Mouse (Mus musculus): ENCODE results near the gene Gm17631.
"Not testable (repeated sequence)": the region's sequence is repeated elsewhere in the genome, so short reads cannot be mapped to it uniquely, and the experiment has no call there.

Gene Gm17631

DNA sequence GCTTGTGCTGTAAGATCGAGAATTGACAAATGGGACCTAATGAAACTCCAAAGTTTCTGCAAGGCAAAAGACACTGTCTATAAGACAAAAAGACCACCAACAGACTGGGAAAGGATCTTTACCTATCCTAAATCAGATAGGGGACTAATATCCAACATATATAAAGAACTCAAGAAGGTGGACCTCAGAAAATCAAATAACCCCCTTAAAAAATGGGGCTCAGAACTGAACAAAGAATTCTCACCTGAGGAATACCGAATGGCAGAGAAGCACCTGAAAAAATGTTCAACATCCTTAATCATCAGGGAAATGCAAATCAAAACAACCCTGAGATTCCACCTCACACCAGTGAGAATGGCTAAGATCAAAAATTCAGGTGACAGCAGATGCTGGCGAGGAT lies at the start of gene Gm17631:
TSS of gene Gm17631 (plus strand) at position 301 of the 400 bp plus-strand sequence.
- not testable (repeated sequence) for DNase-seq

- no peak for DNase-seq
Measured at GRCm38 (mm10) chr6:129817731-129818130, 44.7 kb upstream of the Gm17631 start.

DNA sequence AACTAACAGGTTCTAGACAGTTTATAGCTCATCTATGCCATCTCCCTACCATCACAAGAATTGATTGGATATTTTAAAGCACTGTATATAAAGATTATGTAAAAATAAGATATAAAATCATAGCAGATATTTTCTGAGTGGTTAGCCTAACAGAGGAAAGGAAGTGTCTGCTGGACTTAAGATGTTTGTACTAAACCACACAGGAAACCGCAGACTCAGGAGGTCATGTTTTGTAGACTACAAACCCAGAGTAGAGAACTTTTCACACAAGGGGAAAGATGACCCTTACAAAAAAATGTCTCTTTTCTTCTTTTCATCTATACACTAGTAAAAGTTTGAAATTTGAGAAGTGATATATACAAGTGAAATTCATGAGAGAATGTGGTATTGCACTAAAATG lies 38.4 kb upstream of the Gm17631 start:
- no peak for DNase-seq

- DNase-seq = no peak
Measured at GRCm38 (mm10) chr6:129825559-129825958, 36.9 kb upstream of the Gm17631 start.

GRCm38 (mm10) chr6:129876549-129876948 lies 14.1 kb downstream of the Gm17631 start, which contains the start of gene Klra17:
Gene Klra17, minus strand, starts transcription at chr6:129876672.
- DNase-seq = no peak

DNA sequence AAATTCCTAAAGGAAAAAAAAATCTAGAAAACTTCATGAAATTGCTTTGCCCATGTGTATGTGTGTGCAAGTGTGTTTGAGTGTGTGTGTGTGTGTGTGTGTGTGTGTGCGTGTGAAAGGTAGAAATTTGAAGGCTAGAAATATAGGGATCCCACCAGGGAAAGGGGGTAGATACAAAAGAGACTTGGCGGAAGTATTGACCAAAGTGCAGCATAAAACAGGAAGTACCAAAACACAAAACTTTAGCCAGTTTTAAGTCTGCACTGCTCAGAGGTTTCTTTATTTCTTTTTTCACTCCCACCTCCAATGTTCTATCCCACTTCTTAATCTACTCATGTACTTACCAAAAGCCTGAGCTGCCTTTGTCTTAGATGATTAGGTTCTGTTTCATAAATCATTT lies 20.1 kb downstream of the Gm17631 start:
- no peak for DNase-seq
